Mouse (Mus musculus) forebrain, embryonic 16.5 days (tissue): ENCODE measurements around the gene Rnf213. TPM values are rescaled to one million over a fixed set of nuclear protein-coding genes. Genes with fewer than 3 reads are reported as not detected.
A peak's percentile ranks its signal among the peaks of the same experiment; 100 is the strongest.

Experiments used
- ATAC-seq: fragments of 200-750 bp; cut with Nextera tagmentation; 2 replicates; pipeline ENCODE4 v1.8.0; 2017; ENCODE audit warnings: mild to moderate bottlenecking, moderate library complexity
- H3K27ac ChIP-seq: fragments of 300-500 bp; sonication (generic); 2 replicates; pipeline ENCODE4 v1.5.1; 2014; ENCODE audit warnings: low read length, control low read depth
- H3K27me3 ChIP-seq: fragments of 300-500 bp; sonication (generic); replicated peaks from 2 replicates; pipeline ENCODE4 v1.6.1; 2014; ENCODE audit warnings: low read length; ENCODE audit not compliant: control insufficient read depth, insufficient read depth
- H3K36me3 ChIP-seq: fragments of 300-500 bp; sonication (generic); 2 replicates; pipeline ENCODE4 v1.6.1; 2014; ENCODE audit not compliant: control insufficient read depth, insufficient read depth
- H3K4me1 ChIP-seq: fragments of 300-500 bp; sonication (generic); replicated peaks from 2 replicates; pipeline ENCODE4 v1.6.1; 2014; ENCODE audit warnings: low read length; ENCODE audit not compliant: control insufficient read depth, insufficient read depth
- H3K4me2 ChIP-seq: fragments of 300-500 bp; sonication (generic); 2 replicates; pipeline ENCODE4 v1.6.1; 2014; ENCODE audit warnings: mild to moderate bottlenecking, low read length, control low read depth
- H3K4me3 ChIP-seq: fragments of 300-500 bp; sonication (generic); replicated peaks from 2 replicates; pipeline ENCODE4 v1.5.1; 2014; ENCODE audit warnings: mild to moderate bottlenecking, low read length, control low read depth
- H3K9ac ChIP-seq: fragments of 300-500 bp; sonication (generic); replicated peaks from 2 replicates; pipeline ENCODE4 v1.6.1; 2014; ENCODE audit warnings: low read depth, low read length, control low read depth
- H3K9me3 ChIP-seq: fragments of 300-500 bp; sonication (generic); 2 replicates; pipeline ENCODE4 v1.6.1; 2016; ENCODE audit warnings: low read length; ENCODE audit not compliant: control insufficient read depth
- WGBS: fragments of 180-500 bp; shearing (Covaris S2); extraction: QIAGEN DNeasy Blood & Tissue Kit; methylation state at CpG from one replicate; pipeline ENCODE4 v1.1.7; 2014; 5-methylcytosine and 5-hydroxymethylcytosine counted together
- microRNA counts: library from miRNA; unstranded; fragments of <30 nt; microRNA quantifications from one replicate; lab custom pipeline; 2016
- microRNA-seq: library from miRNA; unstranded; fragments of <30 nt; microRNA quantifications from one replicate; pipeline ENCODE4, GENCODE M21; 2017
- polyA plus RNA-seq: library from polyadenylated mRNA; unstranded; fragments of >200 nt; fragmentation: Nextera tagmentation; extraction: Ambion mirVana; gene quantifications from 2 replicates; pipeline ENCODE4 v1.2.1, GENCODE M21; 2015

Rnf213 gene
- polyA plus RNA-seq, 1 experiment from 2014 or later: 1.3 TPM

GRCm38 (mm10) chr11:119526068-119526966 is 133.4 kb downstream of the Rnf213 start:
- Histone ChIP-seq H3K9me3 (no peaks in the 10 kb centered on the region), H3K27ac (no peak overlapping the region), H3K27me3 (no peaks in the 10 kb centered on the region), H3K9ac (no peak overlapping the region), H3K4me2 (no peak overlapping the region), H3K4me1 (peaks cover 14% of the 10 kb centered on the region), H3K36me3 (no peaks in the 10 kb centered on the region), H3K4me3 (no peak overlapping the region)
- 81% methylated on average over 14 of the region's 14 CpGs for WGBS
- no peak for ATAC-seq

- 36% methylated on average over 11 of the region's 11 CpGs for WGBS
- Histone ChIP-seq H3K4me3 (no peak overlapping the region), H3K9me3 (no peaks in the 10 kb centered on the region), H3K27me3 (no peaks in the 10 kb centered on the region), H3K36me3 (no peaks in the 10 kb centered on the region), H3K4me1 (peaks cover 24% of the 10 kb centered on the region), H3K27ac (peak overlapping the region; percentile 89), H3K9ac (no peak overlapping the region), H3K4me2 (no peak overlapping the region)
- ATAC-seq: no peak
These were observed 136.0 kb downstream of the Rnf213 start for GRCm38 (mm10) chr11:119528930-119529329.

- 42% methylated on average over 8 of the region's 8 CpGs for WGBS
- ATAC-seq: peak; percentile 78
These were observed 139.6 kb downstream of the Rnf213 start for GRCm38 (mm10) chr11:119532460-119532859.

GRCm38 (mm10) chr11:119533745-119534144 is 140.8 kb downstream of the Rnf213 start:
- Histone ChIP-seq H3K4me1 (peaks cover 18% of the 10 kb centered on the region), H3K4me3 (no peak overlapping the region), H3K9ac (no peak overlapping the region), H3K27ac (no peak overlapping the region), H3K4me2 (no peak overlapping the region), H3K27me3 (no peaks in the 10 kb centered on the region), H3K9me3 (no peaks in the 10 kb centered on the region), H3K36me3 (no peaks in the 10 kb centered on the region)
- ATAC-seq: no peak
- WGBS: 70% methylated on average over 7 of the region's 7 CpGs

More at GRCm38 (mm10) chr11:119532460-119532859, 139.6 kb downstream of the Rnf213 start:
- Histone ChIP-seq H3K4me2 (no peak overlapping the region), H3K36me3 (no peaks in the 10 kb centered on the region), H3K4me3 (no peak overlapping the region), H3K9me3 (no peaks in the 10 kb centered on the region), H3K9ac (no peak overlapping the region), H3K27me3 (no peaks in the 10 kb centered on the region), H3K27ac (peak overlapping the region; percentile 53), H3K4me1 (peaks cover 20% of the 10 kb centered on the region)

MicroRNAs encoded within 50 kb of the gene (microRNA counts, 519-probe panel; counts per million panel counts)
- microRNA mmu-miR-1932 (lab: Ali Mortazavi, UCI): not detected

Small RNA genes within 50 kb of the gene (microRNA-seq; reads per million reads assigned to microRNA genes)
- gene Mir1932: not detected

Other genes with a start within 250 kb of the Rnf213 start
- gene Tbc1d16, start 164.6 kb upstream of the Rnf213 start, polyA plus RNA-seq: 52.3 and 54.6 TPM in 2 replicates
- gene Ccdc40, start 164.5 kb upstream of the Rnf213 start, polyA plus RNA-seq: 11.5 and 14.1 TPM in 2 replicates
- 59.8 and 69.7 TPM in 2 replicates for gene Gaa, start 125.2 kb upstream of the Rnf213 start, polyA plus RNA-seq
- 271 and 273 TPM in 2 replicates for gene Eif4a3, start 93.0 kb upstream of the Rnf213 start, polyA plus RNA-seq
- gene Card14, start 85.3 kb upstream of the Rnf213 start, polyA plus RNA-seq: 0.13 and 0.40 TPM in 2 replicates
- 3.7 and 4.0 TPM in 2 replicates for gene Sgsh, start 37.6 kb upstream of the Rnf213 start, polyA plus RNA-seq
- 3.3 and 3.7 TPM in 2 replicates for gene Slc26a11, start 37.5 kb upstream of the Rnf213 start, polyA plus RNA-seq
- gene Endov, start 98.2 kb downstream of the Rnf213 start, polyA plus RNA-seq: 16.2 and 21.0 TPM in 2 replicates
- 8.6 and 9.8 TPM in 2 replicates for gene Nptx1, start 154.7 kb downstream of the Rnf213 start, polyA plus RNA-seq
- 8.5 and 11.3 TPM in 2 replicates for gene Rptor, start 209.8 kb downstream of the Rnf213 start, polyA plus RNA-seq